Mouse (Mus musculus) cortical plate, adult 2 months (tissue): Measurements from ENCODE around the gene Man1a. TPM values are rescaled to one million over a fixed set of nuclear protein-coding genes. Genes with fewer than 3 reads are reported as not detected.

ENCODE experiments used
- H3K27ac ChIP-seq: fragments of 200-500 bp; 2 replicates; pipeline ENCODE4 v1.5.1; 2012; ENCODE audit warnings: low read length, control low read depth, inconsistent platforms; ENCODE audit not compliant: insufficient read depth
- H3K4me1 ChIP-seq: fragments of 200-500 bp; 2 replicates; pipeline ENCODE4 v1.6.1; 2011; ENCODE audit warnings: low read length; ENCODE audit not compliant: control insufficient read depth, insufficient read depth
- H3K4me3 ChIP-seq: fragments of 200-500 bp; 2 replicates; pipeline ENCODE4 v1.5.1; 2011; ENCODE audit warnings: mild to moderate bottlenecking, low read length, control low read depth; ENCODE audit not compliant: insufficient read depth
- CTCF ChIP-seq: fragments of 200-500 bp; IDR thresholded peaks from 2 replicates; pipeline ENCODE4 v1.5.1; 2011; ENCODE audit warnings: mild to moderate bottlenecking, control low read depth, low read length; ENCODE audit not compliant: insufficient read depth; ENCODE audit errors: extremely low read depth
- POLR2A ChIP-seq: fragments of 200-500 bp; IDR thresholded peaks from 2 replicates; pipeline ENCODE4 v1.6.1; 2011; ENCODE audit warnings: mild to moderate bottlenecking, low read length, control low read depth; ENCODE audit not compliant: insufficient read depth; ENCODE audit errors: extremely low read depth
- polyA plus RNA-seq: library from polyadenylated mRNA; depleted of rRNA; stranded (reverse); fragments of >200 nt; gene quantifications from 2 replicates; pipeline ENCODE4 v1.2.3, GENCODE M21; 2012

The Man1a gene
- polyA plus RNA-seq, 1 experiment = 14.6 TPM

DNA sequence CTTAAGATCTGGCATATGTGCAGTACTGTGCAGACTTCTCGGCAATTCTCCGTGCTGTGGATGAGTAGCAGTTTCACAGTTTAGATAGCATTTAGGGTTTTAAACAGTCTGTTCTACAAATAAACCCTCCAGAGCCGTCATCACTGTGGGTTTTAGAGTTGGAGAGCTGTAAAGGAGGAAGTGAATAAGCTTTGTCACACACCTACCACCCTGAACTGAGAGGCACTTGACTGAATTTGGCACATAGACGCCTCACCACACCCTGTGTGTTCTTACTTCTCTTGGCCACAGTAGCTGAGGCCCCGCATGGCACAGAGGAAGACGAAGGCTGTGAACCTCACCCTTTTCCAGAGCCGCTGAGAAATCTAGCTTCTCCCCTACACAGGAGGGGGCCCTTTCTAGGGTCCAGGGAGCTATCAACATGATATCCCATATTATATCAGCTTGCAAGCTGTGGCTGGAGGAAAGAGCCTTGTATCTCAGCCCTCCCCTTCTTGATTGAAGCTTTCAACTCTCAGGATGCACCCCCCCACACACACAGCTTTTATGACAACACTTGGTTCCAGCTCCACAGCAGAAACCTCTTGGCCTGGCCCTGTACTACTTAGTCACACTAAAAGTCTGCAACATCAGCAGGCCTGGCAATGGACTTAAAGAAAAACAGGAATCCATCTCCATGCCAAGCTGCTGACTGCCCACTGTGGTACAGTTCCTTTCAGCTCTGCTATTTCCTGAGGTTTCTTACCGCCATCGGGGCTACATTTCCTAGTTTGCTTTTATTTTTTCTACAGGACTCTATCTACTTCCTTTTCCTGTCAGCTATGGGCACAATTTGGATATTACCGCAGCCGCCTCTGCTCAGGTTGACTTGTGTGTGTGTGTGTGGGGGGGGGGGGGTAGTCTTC lies 35.9 kb downstream of the Man1a start:
- TF ChIP-seq POLR2A (no peak), CTCF (no peak)
- Histone ChIP-seq H3K4me1 (peaks cover 2% of the 10 kb centered on the region; the same call in 1 of the 2 replicates), H3K27ac (peak overlapping the region; percentile 69; the same call in 1 of the 2 replicates), H3K4me3 (no peak overlapping the region)

DNA sequence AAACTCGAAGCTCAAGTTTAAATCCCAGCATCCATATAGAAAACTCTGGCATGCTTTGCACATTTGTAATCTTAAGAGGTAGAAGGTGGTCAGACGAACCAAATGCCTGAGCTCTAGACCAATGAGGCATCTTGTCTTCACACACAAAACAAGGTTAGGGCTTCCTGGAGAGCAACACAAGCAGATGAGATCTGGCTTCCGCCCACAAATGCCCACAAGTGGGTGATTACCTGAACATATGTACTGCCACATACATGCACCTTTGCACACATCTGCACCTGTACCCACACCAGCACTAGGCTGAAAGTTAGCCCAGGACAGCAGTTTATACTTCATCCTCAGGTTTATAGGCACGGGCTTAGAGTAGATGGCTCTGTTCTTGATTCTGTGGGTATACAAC lies 36.7 kb downstream of the Man1a start:
- TF ChIP-seq CTCF = no peak
- no peak for TF ChIP-seq POLR2A
- Histone ChIP-seq H3K27ac (no peak overlapping the region), H3K4me3 (no peak overlapping the region), H3K4me1 (peaks cover 2% of the 10 kb centered on the region; the same call in 1 of the 2 replicates)

DNA sequence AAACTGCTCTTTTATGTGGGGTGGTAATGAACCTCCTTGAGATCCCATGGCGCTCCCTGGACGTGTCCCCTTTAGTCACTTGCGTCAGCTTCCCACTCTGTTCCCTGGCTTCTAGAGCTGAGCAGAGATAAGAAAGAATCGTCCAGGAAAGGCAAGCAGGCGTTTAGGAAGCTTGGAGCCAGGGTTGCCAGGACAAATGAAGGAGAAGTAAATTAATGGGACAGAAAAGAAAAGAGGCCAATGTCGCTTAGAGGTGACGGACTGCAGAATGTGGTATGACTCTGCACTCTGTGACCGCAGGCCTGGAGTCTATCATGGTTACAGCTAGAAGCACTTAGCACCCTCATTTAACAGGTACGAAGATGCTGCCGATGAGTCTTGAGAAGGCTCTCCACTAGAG lies 37.7 kb downstream of the Man1a start:
- Histone ChIP-seq H3K4me1 (peaks cover 2% of the 10 kb centered on the region; the same call in 1 of the 2 replicates), H3K27ac (no peak overlapping the region)
- no peak for TF ChIP-seq CTCF
- no peak for TF ChIP-seq POLR2A

DNA sequence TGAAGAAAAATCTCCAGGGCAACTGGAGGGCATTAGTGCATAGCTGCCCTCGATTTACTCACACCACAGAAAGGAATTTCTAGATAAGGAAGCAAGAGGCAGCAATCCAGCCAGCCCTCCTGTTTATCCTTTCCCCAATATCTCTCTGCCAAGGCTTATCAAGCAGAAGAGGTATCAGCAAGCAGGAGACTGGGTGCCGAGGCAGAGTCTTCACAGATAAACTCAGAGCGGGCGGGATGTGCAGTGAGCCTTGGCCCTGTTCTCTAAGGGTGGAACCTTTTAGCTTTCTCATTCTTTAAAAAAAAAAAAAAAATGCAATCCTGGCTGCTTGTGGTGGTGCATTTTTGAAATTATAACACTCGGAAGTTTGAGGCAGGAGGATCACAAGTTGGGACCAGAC lies 38.2 kb downstream of the Man1a start:
- no peak overlapping the region for H3K4me3 ChIP-seq
- peaks cover 2% of the 10 kb centered on the region; the same call in 1 of the 2 replicates for H3K4me1 ChIP-seq
- H3K27ac ChIP-seq = no peak overlapping the region
- TF ChIP-seq POLR2A = no peak
- no peak for TF ChIP-seq CTCF

More for the DNA sequence above, 37.7 kb downstream of the Man1a start:
- no peak overlapping the region for H3K4me3 ChIP-seq

DNA sequence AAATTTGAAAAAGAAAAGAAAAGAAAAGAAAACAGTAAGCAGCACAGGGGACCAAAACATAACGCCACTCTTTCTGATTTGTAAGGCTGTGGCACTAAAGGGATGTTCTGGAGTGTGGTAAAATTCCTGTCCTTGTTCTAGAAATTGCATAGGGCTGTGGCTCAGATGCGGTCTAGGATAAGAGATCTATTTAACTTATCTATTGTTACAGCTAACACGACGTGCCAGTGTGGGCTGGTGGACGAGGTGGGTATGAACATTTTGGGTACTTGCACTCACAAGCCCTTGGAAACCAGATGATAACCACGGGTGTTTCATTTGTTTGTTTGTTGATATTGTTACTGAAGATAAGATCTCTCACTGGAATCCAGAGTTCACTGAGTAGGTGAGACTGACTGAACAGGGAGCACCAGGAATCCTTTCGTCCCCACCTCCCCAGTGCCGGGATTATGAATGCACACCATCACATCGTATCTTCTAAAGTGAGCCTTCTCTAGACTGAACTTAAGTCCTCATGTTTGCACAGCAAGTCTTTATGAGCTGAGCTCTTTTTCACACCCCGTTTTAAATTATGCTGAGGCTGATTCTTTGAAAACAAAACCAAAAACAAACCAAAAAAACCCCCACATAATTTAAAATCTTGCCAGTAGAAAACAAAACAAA lies 38.9 kb downstream of the Man1a start:
- peaks cover 2% of the 10 kb centered on the region; the same call in 1 of the 2 replicates for H3K4me1 ChIP-seq
- TF ChIP-seq POLR2A (no peak), CTCF (no peak)
- H3K4me3 ChIP-seq = no peak overlapping the region
- H3K27ac ChIP-seq = no peak overlapping the region

DNA sequence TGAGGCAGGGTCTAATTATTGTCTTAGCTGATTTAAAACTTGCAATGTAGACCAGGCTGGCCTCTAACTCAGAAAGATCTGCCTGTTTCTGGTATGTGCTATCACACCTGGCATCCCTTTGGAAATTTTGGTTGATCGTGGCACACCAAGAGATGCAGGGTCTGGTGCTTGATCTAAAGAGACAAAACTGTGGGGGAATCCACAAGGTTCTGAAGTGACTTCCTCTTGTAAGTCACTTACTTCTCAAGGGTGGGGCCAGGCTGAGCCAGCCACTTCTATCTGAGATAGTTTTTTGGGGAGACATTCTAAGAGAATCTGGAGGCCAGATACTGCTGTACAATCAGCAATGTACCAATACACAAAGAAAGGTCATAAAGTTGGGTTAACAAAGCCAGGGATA lies 40.8 kb downstream of the Man1a start:
- Histone ChIP-seq H3K27ac (no peak overlapping the region), H3K4me1 (peaks cover 2% of the 10 kb centered on the region; the same call in 1 of the 2 replicates)
- TF ChIP-seq CTCF (no peak), POLR2A (no peak)

DNA sequence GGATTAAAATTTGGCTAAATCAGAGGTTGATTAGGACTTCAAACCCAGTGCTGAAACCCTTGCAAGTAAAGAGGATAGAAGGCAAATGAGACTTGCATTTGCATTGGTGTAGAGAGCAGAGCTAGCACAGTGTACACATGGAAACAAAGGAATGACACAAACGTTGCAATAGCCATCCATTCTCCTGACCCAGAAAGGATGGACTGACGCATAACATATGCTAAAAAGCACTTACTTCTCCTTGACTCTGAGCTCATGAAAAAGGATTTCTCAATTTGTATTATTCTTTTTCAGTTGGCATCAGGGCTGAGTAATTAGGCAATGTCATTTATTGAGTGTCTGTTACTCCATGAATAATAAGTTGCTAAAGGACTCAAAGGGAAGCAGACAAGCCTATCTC lies 41.6 kb downstream of the Man1a start:
- no peak overlapping the region for H3K4me3 ChIP-seq
- TF ChIP-seq POLR2A = no peak
- TF ChIP-seq CTCF = no peak
- peaks cover under 1% of the 10 kb centered on the region; the same call in 1 of the 2 replicates for H3K4me1 ChIP-seq
- H3K27ac ChIP-seq = no peak overlapping the region

More for the DNA sequence above, 40.8 kb downstream of the Man1a start:
- no peak overlapping the region for H3K4me3 ChIP-seq

DNA sequence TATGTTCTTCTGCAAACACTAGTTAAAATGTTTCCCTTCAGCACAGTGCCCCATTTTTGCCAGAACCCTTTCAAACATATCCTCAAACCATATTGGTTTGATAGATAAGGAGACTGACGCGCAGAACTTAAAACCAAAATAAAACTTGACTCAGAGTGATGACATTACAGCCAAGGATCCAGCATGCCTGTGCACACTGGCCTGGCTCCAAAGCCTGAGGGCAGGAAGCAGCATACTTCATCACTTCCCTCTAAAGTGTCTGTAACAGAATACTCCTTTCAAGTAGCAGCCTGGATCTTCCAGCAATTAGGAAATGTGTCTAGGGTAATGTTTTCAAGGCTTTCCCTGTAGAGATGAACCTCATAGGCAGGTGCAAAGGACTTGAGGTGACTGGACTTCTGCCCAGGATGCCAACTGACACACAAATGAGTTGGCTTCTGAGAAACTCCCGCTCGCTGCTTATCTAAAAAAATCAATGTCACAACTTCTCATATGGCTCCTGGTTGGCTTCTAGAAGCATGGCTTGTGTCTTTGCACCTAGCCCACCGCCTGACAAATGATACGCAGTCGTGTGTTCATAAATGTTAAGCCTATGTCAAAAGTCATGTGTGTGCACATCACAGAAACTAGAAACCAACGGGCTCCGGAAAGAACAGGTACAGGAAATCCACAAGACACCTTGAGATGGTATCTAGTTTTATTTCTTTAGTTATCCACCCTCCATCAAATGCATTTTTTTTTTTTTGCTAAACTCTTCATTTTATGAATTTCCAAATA lies 43.9 kb downstream of the Man1a start:
- H3K27ac ChIP-seq = no peak overlapping the region
- H3K4me1 ChIP-seq = no peaks in the 10 kb centered on the region
- H3K4me3 ChIP-seq = no peak overlapping the region
- TF ChIP-seq CTCF = no peak
- TF ChIP-seq POLR2A = no peak

DNA sequence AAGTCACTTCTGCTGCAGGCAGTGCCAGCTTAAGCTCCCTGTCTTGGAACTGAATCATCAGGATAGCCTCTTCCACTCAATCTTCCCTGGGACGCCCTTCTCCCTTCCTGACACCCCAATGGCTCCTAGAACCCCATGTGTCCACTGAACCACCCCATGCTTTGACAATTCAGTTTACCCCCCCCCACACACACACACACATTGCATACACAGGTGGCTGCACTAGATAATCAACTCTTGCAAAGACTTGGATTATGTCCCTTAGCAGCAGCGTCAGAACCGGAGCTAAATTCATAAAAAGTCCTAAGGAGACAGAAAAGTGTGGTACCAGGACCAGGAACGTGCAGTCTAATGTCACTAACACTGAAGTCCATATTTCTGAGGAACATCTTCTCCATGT lies 47.5 kb downstream of the Man1a start:
- Histone ChIP-seq H3K4me3 (no peak overlapping the region), H3K4me1 (peaks cover 1% of the 10 kb centered on the region; the same call in 1 of the 2 replicates)
- TF ChIP-seq POLR2A (no peak), CTCF (no peak)

More for the DNA sequence above, 47.5 kb downstream of the Man1a start:
- no peak overlapping the region for H3K27ac ChIP-seq
